Mouse (Mus musculus) lung, postnatal 10 days (tissue): ENCODE data around the gene Selplg.

Experiments
- DNase-seq: peaks from one replicate; pipeline ENCODE4 v3.0.0; 2021

The Selplg gene

GRCm38 (mm10) chr5:113789075-113789788, 43.2 kb downstream of the Selplg start:
- peak; percentile 82 for DNase-seq

GRCm38 (mm10) chr5:113788645-113789044, 43.8 kb downstream of the Selplg start:
- DNase-seq: peak; percentile 57

- no peak for DNase-seq
Observed at GRCm38 (mm10) chr5:113786985-113787384, 45.5 kb downstream of the Selplg start.

GRCm38 (mm10) chr5:113784104-113784503, 48.3 kb downstream of the Selplg start:
- DNase-seq: peak; percentile 68

DNA sequence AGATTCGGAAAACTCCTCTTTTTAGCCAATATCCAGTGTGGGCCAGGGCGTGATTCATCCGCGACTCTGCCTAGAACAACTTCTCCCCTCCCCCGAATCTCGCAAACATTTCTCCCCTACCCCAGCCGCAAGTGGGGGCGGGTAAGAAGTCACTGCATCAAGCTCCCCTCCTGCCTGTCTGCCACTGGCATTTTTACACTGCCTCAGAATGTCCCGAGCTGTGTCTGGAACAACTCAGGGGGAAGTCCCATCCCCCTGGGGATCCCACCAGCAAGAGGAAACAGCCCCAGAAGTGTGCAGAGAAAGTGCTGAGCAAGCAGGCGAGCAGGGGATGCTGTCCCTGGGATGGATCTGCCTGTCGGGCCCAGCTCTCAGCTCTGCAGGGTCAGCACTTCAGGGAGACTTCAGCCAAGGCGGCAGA, 48.9 kb downstream of the Selplg start:
- DNase-seq: peak; percentile 78

- DNase-seq: no peak
Observed at GRCm38 (mm10) chr5:113782624-113783023, 49.8 kb downstream of the Selplg start.

- DNase-seq: no peak
Observed at GRCm38 (mm10) chr5:113781875-113782274, 50.6 kb downstream of the Selplg start.

DNA sequence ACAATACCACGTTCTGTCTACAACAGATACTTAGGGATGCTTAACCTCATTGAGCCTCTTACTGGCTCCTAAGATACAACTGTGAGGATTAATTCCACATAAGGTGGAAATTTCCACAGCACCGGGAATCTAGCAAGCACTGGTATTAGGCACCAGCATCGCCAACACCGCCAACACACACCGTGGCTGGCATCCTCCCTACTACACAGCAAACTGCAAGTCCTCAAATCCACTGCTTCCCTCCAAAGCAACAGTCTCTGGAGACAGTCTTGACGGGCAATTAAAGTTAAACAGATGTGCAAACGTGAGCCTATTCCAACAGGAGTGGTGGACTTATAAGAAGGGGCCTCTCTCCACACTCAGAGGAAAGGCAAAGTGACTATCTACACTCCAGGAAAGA, 51.2 kb downstream of the Selplg start:
- no peak for DNase-seq

GRCm38 (mm10) chr5:113780763-113781162, 51.7 kb downstream of the Selplg start:
- DNase-seq: no peak

GRCm38 (mm10) chr5:113780082-113780752, 52.2 kb downstream of the Selplg start:
- DNase-seq: no peak

DNA sequence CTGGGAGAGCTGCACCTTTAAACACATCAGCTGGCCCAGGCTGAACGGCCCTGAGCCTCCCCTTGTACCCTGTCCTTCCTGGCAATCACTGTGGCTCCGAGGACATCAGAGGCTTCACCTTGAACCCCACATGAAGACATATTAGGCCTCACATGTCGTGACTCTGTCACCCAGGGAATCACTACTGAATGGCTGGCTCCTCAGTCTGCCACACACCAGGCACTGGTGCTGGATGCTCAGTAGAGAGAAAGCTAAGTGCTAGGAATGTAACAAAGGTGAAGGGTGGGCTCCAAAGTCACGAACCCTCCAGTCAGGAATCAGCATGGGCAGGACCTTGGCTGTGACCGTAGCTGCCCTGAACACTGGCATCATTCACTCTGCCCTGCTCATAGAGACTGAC, 52.9 kb downstream of the Selplg start:
- no peak for DNase-seq

GRCm38 (mm10) chr5:113777728-113778127, 54.7 kb downstream of the Selplg start:
- DNase-seq: peak; percentile 63

DNA sequence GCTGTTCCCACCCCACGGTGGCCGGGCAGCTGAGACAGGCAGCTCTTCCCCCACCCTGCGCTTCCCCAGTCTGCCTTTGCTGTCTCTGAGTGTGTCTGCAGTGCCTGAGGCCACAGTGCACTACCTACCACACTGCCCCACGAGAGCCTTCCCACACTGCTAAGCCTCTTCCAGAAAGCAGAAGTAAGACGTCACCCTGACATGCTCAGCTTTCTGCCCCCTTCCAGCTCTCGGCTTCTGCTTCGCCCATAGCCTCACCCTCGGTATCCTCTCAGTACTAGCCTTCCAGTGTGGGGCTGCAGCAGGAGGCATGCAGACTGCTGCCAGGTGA, 55.6 kb downstream of the Selplg start:
- no peak for DNase-seq

- no peak for DNase-seq
Observed at GRCm38 (mm10) chr5:113776128-113776895, 56.1 kb downstream of the Selplg start.

DNA sequence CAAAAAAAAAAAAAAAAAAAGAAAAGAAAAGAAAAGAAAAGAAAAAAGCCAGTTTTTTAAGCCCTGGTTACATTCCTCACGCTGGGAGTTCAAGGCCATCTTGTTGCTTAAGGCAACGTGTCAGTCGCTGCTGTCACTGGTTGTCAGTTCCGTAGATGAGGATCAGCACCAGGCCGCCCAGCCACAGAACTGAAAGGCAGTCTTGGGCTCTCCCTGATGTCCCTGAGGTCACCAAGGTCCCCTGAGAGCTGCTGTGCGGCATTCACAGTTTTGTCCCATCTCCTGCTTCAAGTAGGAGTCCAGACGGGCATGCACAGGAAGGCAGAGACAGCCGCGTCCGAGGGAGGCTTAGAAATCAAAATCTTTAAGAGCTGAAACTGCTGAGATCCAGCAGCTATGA, 56.9 kb downstream of the Selplg start:
- DNase-seq: no peak

- peak; percentile 93 for DNase-seq
Observed at GRCm38 (mm10) chr5:113773664-113774063, 58.8 kb downstream of the Selplg start.

- DNase-seq: peak; percentile 33
Observed at GRCm38 (mm10) chr5:113772905-113773519, 59.4 kb downstream of the Selplg start.

- DNase-seq: peak; percentile 95
Observed at GRCm38 (mm10) chr5:113772450-113772895, 60.0 kb downstream of the Selplg start, which contains the start of the genes Sart3 and Iscu. Gene Sart3 (minus strand): TSS chr5:113772510. Gene Iscu (plus strand): TSS chr5:113772748.

GRCm38 (mm10) chr5:113771213-113772162, 61.0 kb downstream of the Selplg start:
- peak; percentile 92 for DNase-seq

- DNase-seq: no peak
Observed at GRCm38 (mm10) chr5:113768806-113769205, 63.6 kb downstream of the Selplg start.
